18 mouse cellular contexts compared by ENCODE assay signal in the genomic region with DNA sequence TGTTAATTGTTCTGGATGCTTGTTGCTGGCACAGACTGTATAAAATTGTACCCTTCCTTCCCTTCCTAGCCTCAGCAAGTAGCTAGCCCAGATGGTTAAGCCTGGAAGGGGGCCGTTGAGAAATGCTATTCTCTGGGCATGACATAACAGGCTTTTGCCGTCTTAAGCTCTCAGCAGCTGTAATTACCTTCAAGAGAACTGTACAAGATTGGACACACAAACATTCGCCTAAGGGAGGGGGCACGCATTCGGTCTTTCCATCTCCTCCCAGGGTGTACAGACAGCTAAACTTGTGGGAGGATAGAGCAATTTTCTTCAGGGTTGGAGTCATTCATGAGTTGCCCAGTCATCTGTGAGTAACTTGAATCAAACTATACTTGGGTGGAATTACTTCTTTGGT.
"Had no signal": no experiment of that assay in that cellular context is flagged by ENCODE, and none has a peak within 500 bp of the region (broad histone marks: within the 10 kb centered on the region; RNA-seq: fewer than 3 reads in every experiment).

No protein-coding gene starts in this region.

- ATAC-seq: intestine, embryonic 16.5 days; midbrain, embryonic 16.5 days had no signal

- H3K9me3 ChIP-seq: kidney, embryonic 15.5 days; limb, embryonic 13.5 days; liver, embryonic 15.5 days; midbrain, embryonic 10.5 days; neural tube, embryonic 13.5 days had no signal

- H3K27ac ChIP-seq: kidney, embryonic 15.5 days; limb, embryonic 13.5 days; liver, embryonic 15.5 days; midbrain, embryonic 10.5 days; neural tube, embryonic 13.5 days; stomach, postnatal 0 days had no signal

- H3K4me3 ChIP-seq: kidney, embryonic 15.5 days; limb, embryonic 13.5 days; liver, embryonic 15.5 days; midbrain, embryonic 10.5 days; neural tube, embryonic 13.5 days had no signal

- H3K4me1 ChIP-seq: kidney, embryonic 15.5 days; limb, embryonic 13.5 days; liver, embryonic 15.5 days; midbrain, embryonic 10.5 days; neural tube, embryonic 13.5 days had no signal

- DNase-seq: kidney, adult 2 months; kidney, postnatal 14 days; layer of hippocampus, adult 9-11 months; layer of hippocampus, postnatal 36 days; lung, adult 2 months; lung, postnatal 10 days; lung, postnatal 4 days; right cerebral cortex, postnatal 14 days; thymus, adult 18-20 months; thymus, postnatal 14 days had no signal

- H3K9ac ChIP-seq: kidney, embryonic 15.5 days; limb, embryonic 13.5 days; liver, embryonic 15.5 days; neural tube, embryonic 13.5 days had no signal

- H3K4me2 ChIP-seq: kidney, embryonic 15.5 days; limb, embryonic 13.5 days; liver, embryonic 15.5 days; neural tube, embryonic 13.5 days had no signal

- H3K36me3 ChIP-seq: kidney, embryonic 15.5 days; limb, embryonic 13.5 days; liver, embryonic 15.5 days; midbrain, embryonic 10.5 days; neural tube, embryonic 13.5 days had no signal

- H3K27me3 ChIP-seq: kidney, embryonic 15.5 days; limb, embryonic 13.5 days; liver, embryonic 15.5 days; neural tube, embryonic 13.5 days had no signal
